8 mouse cellular contexts compared by ENCODE assay signal in the genomic region with DNA sequence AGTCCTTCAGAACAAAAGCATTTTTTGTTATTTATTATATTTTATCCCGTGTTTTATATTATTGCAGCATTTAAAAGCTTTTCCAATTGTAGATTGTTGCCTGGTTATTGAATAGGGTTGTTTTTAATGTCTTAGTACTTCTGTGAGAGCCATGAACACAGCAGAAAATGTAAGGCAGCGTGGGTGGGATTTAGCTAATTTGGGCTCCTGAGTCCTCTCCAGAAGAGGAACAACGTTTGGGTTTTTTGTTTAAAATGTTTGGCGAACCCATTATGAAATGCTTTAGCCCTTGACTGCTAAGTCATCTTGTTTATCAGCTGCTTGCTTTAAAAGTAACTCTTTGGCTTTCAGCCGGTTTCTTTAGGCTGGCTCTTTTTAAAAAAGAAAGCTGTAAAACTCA. TPM values are rescaled to one million over a fixed set of nuclear protein-coding genes. Genes with fewer than 3 reads are reported as not detected.
DNase-seq lines count a peak whose midpoint lies in the region; ATAC-seq and TF ChIP-seq lines count a peak whose summit lies in the region.

No protein-coding gene starts in this region.

- peak overlapping the region; percentile 72 for H3K4me3 ChIP-seq in heart, adult 2 months
- H3K4me3 ChIP-seq in limb, embryonic 15.5 days: peak overlapping the region; percentile 59
- peak overlapping the region; percentile 54 for H3K4me3 ChIP-seq in stomach, embryonic 16.5 days (replicated peaks; ENCODE audit: low read length)

- H3K9me3 ChIP-seq in limb, embryonic 15.5 days: no peaks in the 10 kb centered on the region
- no peaks in the 10 kb centered on the region for H3K9me3 ChIP-seq in stomach, embryonic 16.5 days (replicated peaks; ENCODE audit: control insufficient read depth, low read length)

- H3K79me2 ChIP-seq in heart, adult 2 months (replicated peaks; ENCODE audit: control insufficient read depth, insufficient read depth, low read length): 0 out of 2 replicates have a peak, but pooled peaks cover 1% of the 10 kb centered on the region

- H3K36me3 ChIP-seq in heart, adult 2 months (ENCODE audit: control insufficient read depth, insufficient read depth, low read length): peaks cover 16% of the 10 kb centered on the region
- H3K36me3 ChIP-seq in limb, embryonic 15.5 days: no peaks in the 10 kb centered on the region
- H3K36me3 ChIP-seq in stomach, embryonic 16.5 days (ENCODE audit: control insufficient read depth, insufficient read depth, low read length): no peaks in the 10 kb centered on the region

- DNase-seq in heart, adult 2 months: no peak
- no peak for DNase-seq in heart, adult 11 months
- DNase-seq in right cerebral cortex, postnatal 10 days (ENCODE audit: low spot score in 2 of 2): peak; percentile 24 to 26
- no peak for DNase-seq in right cerebral cortex, postnatal 14 days
- no peak for DNase-seq in cerebellum, postnatal 4 days (ENCODE audit: low spot score in 2 of 2)

- H3K4me1 ChIP-seq in heart, adult 2 months (ENCODE audit: control insufficient read depth, insufficient read depth, low read length): peaks cover 2% of the 10 kb centered on the region
- 0 out of 2 replicates have a peak, but pooled peaks cover 3% of the 10 kb centered on the region for H3K4me1 ChIP-seq in limb, embryonic 15.5 days
- no peaks in the 10 kb centered on the region for H3K4me1 ChIP-seq in stomach, embryonic 16.5 days (ENCODE audit: control insufficient read depth, insufficient read depth, low read length)

- no peak for ATAC-seq in limb, embryonic 15.5 days (ENCODE audit: insufficient number of reproducible peaks, low FRiP score, low TSS enrichment, low read depth)
- ATAC-seq in stomach, embryonic 16.5 days (ENCODE audit: insufficient read depth, low FRiP score): no peak
- no peak for ATAC-seq in granulocyte monocyte progenitor cell, adult 5-6 weeks (replicated peaks; ENCODE audit: poor library complexity, severe bottlenecking)

- intact Hi-C loops in heart, adult 2 months (cut with DNase I): no loop called here

- peak overlapping the region; percentile 93 for H3K27ac ChIP-seq in heart, adult 2 months
- no peak overlapping the region for H3K27ac ChIP-seq in limb, embryonic 15.5 days
- no peak overlapping the region; the same call in 1 of the 2 replicates for H3K27ac ChIP-seq in stomach, embryonic 16.5 days (ENCODE audit: low read length)

- no peak for TF ChIP-seq POLR2A in heart, adult 2 months (IDR thresholded peaks at IDR 0.05; ENCODE audit: insufficient read depth, low read depth, low read length)

- 10% methylated on average over 5 of the region's 5 CpGs for WGBS in heart, adult 2 months
- 22% methylated on average over 5 of the region's 5 CpGs for WGBS in limb, embryonic 15.5 days
- 13% methylated on average over 5 of the region's 5 CpGs for WGBS in stomach, embryonic 16.5 days

- H3K27me3 ChIP-seq in heart, adult 2 months (ENCODE audit: control insufficient read depth, insufficient read depth, low read length): no peaks in the 10 kb centered on the region
- H3K27me3 ChIP-seq in limb, embryonic 15.5 days: peaks cover 10% of the 10 kb centered on the region
- H3K27me3 ChIP-seq in stomach, embryonic 16.5 days (ENCODE audit: control insufficient read depth, insufficient read depth, low read length): no peaks in the 10 kb centered on the region; the same call in 1 of the 2 replicates

- no peak overlapping the region for H3K9ac ChIP-seq in heart, adult 2 months (ENCODE audit: low read depth, low read length)
- H3K9ac ChIP-seq in limb, embryonic 15.5 days: no peak overlapping the region
- H3K9ac ChIP-seq in stomach, embryonic 16.5 days (ENCODE audit: low read length): peak overlapping the region; percentile 47

- no peak for TF ChIP-seq EP300 in heart, adult 2 months (IDR thresholded peaks at IDR 0.05; ENCODE audit: insufficient read depth, low read depth, low read length)

- no peak for TF ChIP-seq CTCF in heart, adult 2 months (IDR thresholded peaks at IDR 0.05)

- peak overlapping the region; percentile 44 for H3K4me2 ChIP-seq in limb, embryonic 15.5 days
- peak overlapping the region; percentile 66 for H3K4me2 ChIP-seq in stomach, embryonic 16.5 days (ENCODE audit: low read depth, low read length)

RNA-seq across cellular contexts. Expression of gene Ogt, which starts 2.2 kb away (rescaled TPM):
- 10 to 100 TPM; 51.0 to 53.1 TPM for total RNA-seq in heart, adult 2 months (2021)
- polyA plus RNA-seq in heart, adult 2 months (2012; rRNA removed): 52.4 and 113 TPM in 2 replicates
- polyA plus RNA-seq in limb, embryonic 15.5 days (2015; fragmentation: Nextera tagmentation; extraction: Ambion mirVana): 143 and 144 TPM in 2 replicates
- 144 and 149 TPM in 2 replicates for polyA plus RNA-seq in stomach, embryonic 16.5 days (2015; fragmentation: Nextera tagmentation; extraction: Ambion mirVana)
- total RNA-seq in granulocyte monocyte progenitor cell, adult 5-6 weeks (2014; fragmentation: Nextera tagmentation): 151 and 200 TPM in 2 replicates
- 56.5 and 66.4 TPM in 2 replicates for total RNA-seq in granulocyte monocyte progenitor cell, adult 5-6 weeks (2017)

Comparison
In these comparisons a context has a peak if more than half of its experiments do, and no peak if none do; other contexts are left out.
1. DNase-seq: peak in right cerebral cortex, postnatal 10 days (2 of 2); none in heart, adult 2 months (0 of 2), heart, adult 11 months (single experiment), right cerebral cortex, postnatal 14 days (single experiment) and cerebellum, postnatal 4 days (0 of 2).
2. Peak in every context shown above with its lines, with median percentiles within 50 percentile points of each other: H3K4me3 ChIP-seq.